In genomic region chr9:95559059-95559935, GRCm38 (mm10) we compare ENCODE assay signal across 8 mouse cellular contexts. TPM values are rescaled to one million over a fixed set of nuclear protein-coding genes. Genes with fewer than 3 reads are reported as not detected.
DNase-seq lines count a peak whose midpoint lies in the region; ATAC-seq and TF ChIP-seq lines count a peak whose summit lies in the region.

Gene Paqr9 (plus strand): TSS chr9:95559657.

- H3K27me3 ChIP-seq in E14TG2a.4 (ENCODE audit: insufficient read depth, low read length) = peaks cover 92% of the 10 kb centered on the region
- peaks cover 74% of the 10 kb centered on the region for H3K27me3 ChIP-seq in embryonic facial prominence, embryonic 15.5 days
- peaks cover 60% of the 10 kb centered on the region for H3K27me3 ChIP-seq in heart, embryonic 16.5 days (ENCODE audit: control insufficient read depth, insufficient read depth, low read length)
- H3K27me3 ChIP-seq in liver, embryonic 15.5 days = peaks cover 71% of the 10 kb centered on the region

- H3K4me3 ChIP-seq in E14TG2a.4 (replicated peaks; ENCODE audit: low read length) = peak within 1 kb of the TSS; percentile 77
- H3K4me3 ChIP-seq in embryonic facial prominence, embryonic 15.5 days (replicated peaks) = peak within 1 kb of the TSS; percentile 65
- peak within 1 kb of the TSS; percentile 76 for H3K4me3 ChIP-seq in heart, embryonic 16.5 days (ENCODE audit: low read length)
- peak within 1 kb of the TSS; percentile 72 for H3K4me3 ChIP-seq in liver, embryonic 15.5 days (replicated peaks)

- ATAC-seq in embryonic facial prominence, embryonic 15.5 days (ENCODE audit: insufficient number of reproducible peaks, low FRiP score, low TSS enrichment, low read depth) = peak; percentile 44
- peak; percentile 9; the same call in 1 of the 2 replicates for ATAC-seq in heart, embryonic 16.5 days (replicated peaks; ENCODE audit: extremely low read depth, insufficient read depth, low FRiP score)
- ATAC-seq in liver, embryonic 15.5 days (ENCODE audit: insufficient read depth) = peak; percentile 71

- no peaks in the 10 kb centered on the region for H3K9me3 ChIP-seq in E14TG2a.4 (ENCODE audit: low read length)
- H3K9me3 ChIP-seq in embryonic facial prominence, embryonic 15.5 days (replicated peaks) = no peaks in the 10 kb centered on the region
- no peaks in the 10 kb centered on the region for H3K9me3 ChIP-seq in heart, embryonic 16.5 days (replicated peaks; ENCODE audit: control insufficient read depth, low read length)
- H3K9me3 ChIP-seq in liver, embryonic 15.5 days (replicated peaks) = no peaks in the 10 kb centered on the region

- under 1% methylated on average over 81 of the region's 118 CpGs for WGBS in embryonic facial prominence, embryonic 15.5 days
- under 1% methylated on average over 68 of the region's 118 CpGs for WGBS in heart, embryonic 16.5 days
- under 1% methylated on average over 77 of the region's 118 CpGs for WGBS in liver, embryonic 15.5 days (ENCODE audit: insufficient replicate concordance)

- peak; percentile 60 for DNase-seq in adrenal gland, postnatal 25 days
- peak; percentile 79 for DNase-seq in kidney, postnatal 14 days
- peak; percentile 71 for DNase-seq in right cerebral cortex, postnatal 14 days
- DNase-seq in B cell, adult 2 months = no peak

- no peak for TF ChIP-seq CTCF in E14TG2a.4 (conservative IDR thresholded peaks at IDR 0.05; ENCODE audit: low read length)

- H3K4me2 ChIP-seq in embryonic facial prominence, embryonic 15.5 days (replicated peaks) = peak within 1 kb of the TSS; percentile 95
- peak within 1 kb of the TSS; percentile 78 for H3K4me2 ChIP-seq in heart, embryonic 16.5 days (ENCODE audit: low read depth, low read length)
- peak within 1 kb of the TSS; percentile 92 for H3K4me2 ChIP-seq in liver, embryonic 15.5 days

- H3K27ac ChIP-seq in embryonic facial prominence, embryonic 15.5 days (replicated peaks) = no peak within 1 kb of the TSS
- no peak within 1 kb of the TSS for H3K27ac ChIP-seq in heart, embryonic 16.5 days (ENCODE audit: low read length)
- peak within 1 kb of the TSS; percentile 78 for H3K27ac ChIP-seq in liver, embryonic 15.5 days (replicated peaks)

- no peaks in the 10 kb centered on the region for H3K36me3 ChIP-seq in E14TG2a.4 (ENCODE audit: insufficient read depth, low read length)
- no peaks in the 10 kb centered on the region for H3K36me3 ChIP-seq in embryonic facial prominence, embryonic 15.5 days
- H3K36me3 ChIP-seq in heart, embryonic 16.5 days (ENCODE audit: control insufficient read depth, insufficient read depth) = no peaks in the 10 kb centered on the region
- no peaks in the 10 kb centered on the region for H3K36me3 ChIP-seq in liver, embryonic 15.5 days (replicated peaks)

- peaks cover 21% of the 10 kb centered on the region for H3K4me1 ChIP-seq in E14TG2a.4 (replicated peaks; ENCODE audit: low read depth, low read length)
- H3K4me1 ChIP-seq in embryonic facial prominence, embryonic 15.5 days = peaks cover 13% of the 10 kb centered on the region
- peaks cover 14% of the 10 kb centered on the region for H3K4me1 ChIP-seq in heart, embryonic 16.5 days (ENCODE audit: control insufficient read depth, insufficient read depth, low read length)
- peaks cover 72% of the 10 kb centered on the region for H3K4me1 ChIP-seq in liver, embryonic 15.5 days (replicated peaks)

- peak within 1 kb of the TSS; percentile 7; the same call in 1 of the 2 replicates for H3K9ac ChIP-seq in embryonic facial prominence, embryonic 15.5 days
- H3K9ac ChIP-seq in heart, embryonic 16.5 days (ENCODE audit: low read length) = peak within 1 kb of the TSS; percentile 72
- peak within 1 kb of the TSS; percentile 63 for H3K9ac ChIP-seq in liver, embryonic 15.5 days

RNA-seq across cellular contexts. Expression of gene Paqr9, which starts in this region (rescaled TPM):
- 6.8 and 8.6 TPM in 2 replicates for total RNA-seq in adrenal gland, postnatal 25 days (2021)
- 0.23 and 0.24 TPM in 2 replicates for polyA plus RNA-seq in embryonic facial prominence, embryonic 15.5 days (2015; fragmentation: Nextera tagmentation; extraction: Ambion mirVana)
- 0.47 and 0.58 TPM in 2 replicates for polyA plus RNA-seq in heart, embryonic 16.5 days (2015; fragmentation: Nextera tagmentation; extraction: Ambion mirVana)
- polyA plus RNA-seq in liver, embryonic 15.5 days (2015; fragmentation: Nextera tagmentation; extraction: Ambion mirVana) = 13.3 and 14.9 TPM in 2 replicates

Comparison
In these comparisons a context has a peak if more than half of its experiments do, and no peak if none do; other contexts are left out.
1. Peak in ATAC-seq, H3K4me3 ChIP-seq, H3K9ac ChIP-seq and H3K4me2 ChIP-seq in embryonic facial prominence, embryonic 15.5 days; RNA of the gene not detected or under 1 TPM.
2. Peak in ATAC-seq, H3K4me3 ChIP-seq, H3K9ac ChIP-seq and H3K4me2 ChIP-seq in heart, embryonic 16.5 days; RNA of the gene not detected or under 1 TPM.
3. DNase-seq: peak in adrenal gland, postnatal 25 days (single experiment), kidney, postnatal 14 days (single experiment) and right cerebral cortex, postnatal 14 days (single experiment); none in B cell, adult 2 months (0 of 2).
4. ATAC-seq: peak in every context shown above with its lines; median percentile 71 in liver, embryonic 15.5 days; 44 in embryonic facial prominence, embryonic 15.5 days; 9 in heart, embryonic 16.5 days.
5. H3K9ac ChIP-seq: peak in every context shown above with its lines; median percentile 72 in heart, embryonic 16.5 days; 63 in liver, embryonic 15.5 days; 7 in embryonic facial prominence, embryonic 15.5 days.
6. Peak in every context shown above with its lines, with median percentiles within 50 percentile points of each other: H3K4me3 ChIP-seq and H3K4me2 ChIP-seq.